Mouse (Mus musculus): ENCODE data around the gene Cipc. TPM values are rescaled to one million over a fixed set of nuclear protein-coding genes. Genes with fewer than 3 reads are reported as not detected.
A peak's percentile ranks its signal among the peaks of the same experiment; 100 is the strongest.

The Cipc gene
- total and polyA plus RNA-seq, 3 experiments: 42.7 to 89.5 (median 70.0) TPM

DNA sequence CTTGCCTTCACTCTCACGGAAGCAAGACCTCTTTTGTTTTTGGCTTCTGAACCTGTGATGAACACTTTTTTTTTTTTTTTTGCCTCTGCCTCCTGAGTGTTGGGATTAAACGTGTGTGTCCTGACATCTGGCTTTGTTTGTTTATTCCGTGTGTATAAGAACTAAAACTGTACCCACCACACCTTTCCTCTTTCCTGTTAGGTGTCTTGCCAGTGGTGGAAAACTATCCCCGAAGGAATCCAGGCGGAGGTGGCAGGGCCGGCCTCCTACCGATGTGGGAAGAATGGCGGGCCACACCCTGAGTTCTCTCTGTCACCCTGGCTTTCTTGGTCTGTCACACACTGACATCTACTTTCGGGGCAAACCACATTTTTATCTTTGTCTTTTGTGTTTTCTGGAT, 8.3 kb upstream of the Cipc start:
- TF ChIP-seq GATA1 (IDR thresholded peaks at IDR 0.05; ENCODE audit: borderline replicate concordance, low read length): no peak
- TF ChIP-seq TAL1 (conservative IDR thresholded peaks at IDR 0.05; ENCODE audit: low read depth, low read length): no peak
- TF ChIP-seq GATA2 (IDR thresholded peaks at IDR 0.05; ENCODE audit: borderline replicate concordance, low read depth, low read length): no peak
- no peak for TF ChIP-seq CTCF (IDR thresholded peaks at IDR 0.05; ENCODE audit: low read depth, low read length)
- TF ChIP-seq POLR2AphosphoS5 (IDR thresholded peaks at IDR 0.05; ENCODE audit: insufficient replicate concordance, low read depth, low read length): no peak
- H3K9me3 ChIP-seq (replicated peaks): no peaks in the 10 kb centered on the region
- no peak overlapping the region for H3K4me3 ChIP-seq (ENCODE audit: low read depth, low read length)
- DNase-seq (ENCODE audit: low spot score) (no peak), ATAC-seq (ENCODE audit: extremely low read depth, insufficient number of reproducible peaks, low FRiP score, poor library complexity, severe bottlenecking) (no peak)
- H3K4me1 ChIP-seq (ENCODE audit: insufficient read depth, low read depth, low read length): peaks cover 10% of the 10 kb centered on the region
- peaks cover 65% of the 10 kb centered on the region for H3K27me3 ChIP-seq (ENCODE audit: insufficient read depth, low read length)
- H3K36me3 ChIP-seq (replicated peaks): no peaks in the 10 kb centered on the region

DNA sequence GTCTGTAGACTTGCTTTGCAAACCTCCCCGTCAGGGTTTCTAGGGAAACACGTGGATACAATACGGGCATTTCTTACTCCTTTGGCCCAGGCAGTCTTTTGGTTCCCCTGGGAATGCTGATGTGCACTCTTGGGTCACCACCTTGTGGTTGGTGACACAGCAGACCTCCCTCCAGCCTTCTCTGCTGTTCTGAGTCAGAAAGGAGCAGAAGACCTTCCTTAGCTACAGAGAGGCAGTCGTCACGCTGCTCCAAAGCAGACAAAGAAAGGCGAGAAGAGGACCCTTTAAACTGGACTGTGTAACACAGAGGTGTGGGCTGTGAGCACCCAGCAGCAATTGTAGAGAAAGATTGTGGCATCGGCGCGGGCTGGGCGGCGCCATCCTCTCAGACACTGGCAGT, 5.7 kb upstream of the Cipc start:
- Histone ChIP-seq H3K36me3 (replicated peaks) (no peaks in the 10 kb centered on the region), H3K4me3 (ENCODE audit: low read depth, low read length) (no peak overlapping the region), H3K27me3 (ENCODE audit: insufficient read depth, low read length) (peaks cover 55% of the 10 kb centered on the region), H3K4me1 (ENCODE audit: insufficient read depth, low read depth, low read length) (peaks cover 27% of the 10 kb centered on the region), H3K9me3 (replicated peaks) (no peaks in the 10 kb centered on the region)
- ATAC-seq (ENCODE audit: extremely low read depth, insufficient number of reproducible peaks, low FRiP score, poor library complexity, severe bottlenecking): no peak
- DNase-seq (ENCODE audit: low spot score): no peak
- TF ChIP-seq GATA2 (IDR thresholded peaks at IDR 0.05; ENCODE audit: borderline replicate concordance, low read depth, low read length) (no peak), TAL1 (conservative IDR thresholded peaks at IDR 0.05; ENCODE audit: low read depth, low read length) (no peak), POLR2AphosphoS5 (IDR thresholded peaks at IDR 0.05; ENCODE audit: insufficient replicate concordance, low read depth, low read length) (no peak)

DNA sequence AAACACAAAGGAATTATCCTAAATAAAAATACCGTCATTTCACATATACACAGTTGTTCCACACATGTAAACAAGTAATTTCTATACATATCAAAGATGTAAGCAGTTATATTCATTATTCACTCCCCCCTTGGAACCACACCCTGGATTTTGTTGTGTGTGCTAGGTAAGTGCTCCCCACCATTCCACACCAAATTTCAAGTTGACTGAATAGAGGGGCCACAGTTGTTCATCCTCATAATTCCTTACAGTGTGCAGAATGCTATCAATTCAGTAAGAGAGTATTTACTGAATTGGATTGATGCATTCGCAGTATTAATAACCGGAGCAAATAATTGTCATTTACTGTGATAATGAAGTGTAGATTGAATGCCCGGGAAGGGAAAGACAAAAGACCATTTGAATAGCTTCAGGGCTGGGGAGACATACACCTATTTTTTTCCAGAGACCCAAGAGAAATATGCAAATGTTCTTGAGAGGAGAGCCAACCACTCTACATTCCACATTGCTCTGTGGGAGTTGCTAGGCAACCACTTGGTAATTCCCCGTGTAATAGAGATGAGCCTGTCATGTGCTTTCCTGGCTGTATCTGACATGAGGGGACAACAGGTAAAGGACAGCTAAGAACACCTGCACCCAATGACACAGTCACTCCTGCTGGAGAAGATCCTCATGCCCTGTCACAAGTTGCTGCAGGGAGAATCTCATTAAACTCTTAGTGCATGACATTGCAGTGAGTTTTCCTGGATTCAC, 4.9 kb upstream of the Cipc start:
- DNase-seq (ENCODE audit: low spot score) (no peak), ATAC-seq (ENCODE audit: extremely low read depth, insufficient number of reproducible peaks, low FRiP score, poor library complexity, severe bottlenecking) (no peak)
- Histone ChIP-seq H3K9me3 (replicated peaks) (no peaks in the 10 kb centered on the region), H3K27me3 (ENCODE audit: insufficient read depth, low read length) (peaks cover 50% of the 10 kb centered on the region), H3K36me3 (replicated peaks) (no peaks in the 10 kb centered on the region), H3K4me3 (ENCODE audit: low read depth, low read length) (no peak overlapping the region), H3K4me1 (ENCODE audit: insufficient read depth, low read depth, low read length) (peaks cover 31% of the 10 kb centered on the region)
- no peak for TF ChIP-seq POLR2AphosphoS5 (IDR thresholded peaks at IDR 0.05; ENCODE audit: insufficient replicate concordance, low read depth, low read length)
- TF ChIP-seq CTCF (IDR thresholded peaks at IDR 0.05; ENCODE audit: low read depth, low read length): no peak
- TF ChIP-seq GATA1 (IDR thresholded peaks at IDR 0.05; ENCODE audit: borderline replicate concordance, low read length): no peak
- TF ChIP-seq GATA2 (IDR thresholded peaks at IDR 0.05; ENCODE audit: borderline replicate concordance, low read depth, low read length): no peak
- no peak for TF ChIP-seq TAL1 (conservative IDR thresholded peaks at IDR 0.05; ENCODE audit: low read depth, low read length)

DNA sequence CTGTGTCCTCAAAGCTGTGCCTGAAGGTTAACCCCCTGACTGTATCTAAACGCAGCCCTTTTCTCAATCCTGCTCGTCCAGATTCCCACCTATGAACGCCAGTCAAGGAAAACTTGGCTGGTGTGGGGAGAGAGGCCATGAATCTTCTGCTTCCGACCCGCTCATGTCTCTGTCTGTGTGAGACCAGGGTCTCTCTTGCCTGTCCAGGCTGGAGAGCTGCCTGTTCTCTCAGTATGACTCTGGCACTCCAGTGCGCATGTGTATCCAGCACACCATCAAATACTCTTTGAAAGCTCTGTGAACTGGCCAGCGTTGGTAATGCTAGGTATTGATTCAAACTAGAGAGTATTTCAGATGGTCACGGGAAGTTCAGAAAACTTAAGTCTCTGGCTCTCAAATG, 3.4 kb upstream of the Cipc start:
- ATAC-seq (ENCODE audit: extremely low read depth, insufficient number of reproducible peaks, low FRiP score, poor library complexity, severe bottlenecking): no peak

DNA sequence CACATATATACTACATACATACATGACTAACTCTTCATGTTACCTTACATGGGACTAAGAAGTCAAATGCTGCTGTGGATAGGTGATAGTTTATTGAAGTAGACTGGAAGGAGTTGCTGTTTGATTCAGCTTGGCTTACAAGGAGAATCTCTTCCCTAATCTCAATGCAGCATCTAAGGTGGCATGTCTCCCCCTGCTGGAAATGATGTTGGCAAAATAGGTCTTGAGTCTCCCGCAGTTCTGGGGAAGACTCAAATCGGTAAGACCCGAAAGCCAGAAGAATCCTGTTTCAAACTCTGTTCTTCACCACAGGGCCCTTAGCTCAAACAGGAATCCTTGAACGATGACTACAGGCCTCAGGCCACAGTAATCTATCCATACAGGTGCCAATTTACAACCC, 1.7 kb upstream of the Cipc start:
- DNase-seq (ENCODE audit: low spot score): peak; percentile 51
- Histone ChIP-seq H3K9me3 (replicated peaks) (no peaks in the 10 kb centered on the region), H3K27me3 (ENCODE audit: insufficient read depth, low read length) (peaks cover 28% of the 10 kb centered on the region), H3K36me3 (replicated peaks) (peaks cover 7% of the 10 kb centered on the region), H3K4me3 (ENCODE audit: low read depth, low read length) (no peak overlapping the region), H3K4me1 (ENCODE audit: insufficient read depth, low read depth, low read length) (peaks cover 57% of the 10 kb centered on the region)
- no peak for ATAC-seq (ENCODE audit: extremely low read depth, insufficient number of reproducible peaks, low FRiP score, poor library complexity, severe bottlenecking)
- TF ChIP-seq GATA1 (IDR thresholded peaks at IDR 0.05; ENCODE audit: borderline replicate concordance, low read length) (no peak), TAL1 (conservative IDR thresholded peaks at IDR 0.05; ENCODE audit: low read depth, low read length) (no peak), POLR2AphosphoS5 (IDR thresholded peaks at IDR 0.05; ENCODE audit: insufficient replicate concordance, low read depth, low read length) (no peak), CTCF (IDR thresholded peaks at IDR 0.05; ENCODE audit: low read depth, low read length) (peak; percentile 24; the same call in 1 of the 2 replicates), GATA2 (IDR thresholded peaks at IDR 0.05; ENCODE audit: borderline replicate concordance, low read depth, low read length) (peak; percentile 96; the same call in 1 of the 2 replicates)

More for the DNA sequence above, 3.4 kb upstream of the Cipc start:
- no peak overlapping the region for H3K4me3 ChIP-seq (ENCODE audit: low read depth, low read length)
- no peaks in the 10 kb centered on the region for H3K36me3 ChIP-seq (replicated peaks)
- peaks cover 38% of the 10 kb centered on the region for H3K27me3 ChIP-seq (ENCODE audit: insufficient read depth, low read length)
- TF ChIP-seq CTCF (IDR thresholded peaks at IDR 0.05; ENCODE audit: low read depth, low read length): no peak
- TF ChIP-seq TAL1 (conservative IDR thresholded peaks at IDR 0.05; ENCODE audit: low read depth, low read length): no peak
- no peak for TF ChIP-seq GATA1 (IDR thresholded peaks at IDR 0.05; ENCODE audit: borderline replicate concordance, low read length)
- TF ChIP-seq POLR2AphosphoS5 (IDR thresholded peaks at IDR 0.05; ENCODE audit: insufficient replicate concordance, low read depth, low read length): no peak
- no peak for TF ChIP-seq GATA2 (IDR thresholded peaks at IDR 0.05; ENCODE audit: borderline replicate concordance, low read depth, low read length)
- no peak for DNase-seq (ENCODE audit: low spot score)
- peaks cover 41% of the 10 kb centered on the region for H3K4me1 ChIP-seq (ENCODE audit: insufficient read depth, low read depth, low read length)
- no peaks in the 10 kb centered on the region for H3K9me3 ChIP-seq (replicated peaks)

DNA sequence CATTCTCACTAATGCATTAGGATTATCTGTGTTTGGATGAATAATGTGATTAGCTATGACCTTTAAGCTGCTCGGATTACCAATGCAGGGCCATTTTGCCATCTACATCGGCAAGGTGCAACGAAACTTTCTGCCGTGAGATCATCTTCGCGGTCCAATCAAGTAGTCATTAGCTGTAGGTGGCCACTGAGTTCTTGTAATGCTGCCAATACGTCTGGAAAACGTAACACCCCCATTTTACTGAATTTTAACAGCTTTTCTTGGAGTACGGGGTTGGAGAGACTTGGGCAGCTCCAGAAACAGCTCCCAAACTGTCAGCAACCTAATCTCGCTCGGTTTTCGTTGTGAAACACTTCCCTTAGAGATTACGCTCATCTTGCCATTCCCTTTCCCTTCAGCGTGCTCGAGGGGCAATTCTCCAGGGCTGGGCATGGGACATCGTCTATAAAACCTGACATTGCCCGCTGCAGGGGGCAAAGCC, 502 bp upstream of the Cipc start:
- DNase-seq (ENCODE audit: low spot score) (peak; percentile 36), ATAC-seq (ENCODE audit: extremely low read depth, insufficient number of reproducible peaks, low FRiP score, poor library complexity, severe bottlenecking) (no peak)
- Histone ChIP-seq H3K4me1 (ENCODE audit: insufficient read depth, low read depth, low read length) (peaks cover 65% of the 10 kb centered on the region), H3K27me3 (ENCODE audit: insufficient read depth, low read length) (peaks cover 18% of the 10 kb centered on the region), H3K4me3 (ENCODE audit: low read depth, low read length) (peak overlapping the region; percentile 77), H3K9me3 (replicated peaks) (no peaks in the 10 kb centered on the region), H3K36me3 (replicated peaks) (peaks cover 13% of the 10 kb centered on the region)
- TF ChIP-seq POLR2AphosphoS5 (IDR thresholded peaks at IDR 0.05; ENCODE audit: insufficient replicate concordance, low read depth, low read length) (0 out of 2 replicates have a peak, but pooled peaks have one; percentile 35), CTCF (IDR thresholded peaks at IDR 0.05; ENCODE audit: low read depth, low read length) (no peak), GATA1 (IDR thresholded peaks at IDR 0.05; ENCODE audit: borderline replicate concordance, low read length) (no peak), GATA2 (IDR thresholded peaks at IDR 0.05; ENCODE audit: borderline replicate concordance, low read depth, low read length) (no peak), TAL1 (conservative IDR thresholded peaks at IDR 0.05; ENCODE audit: low read depth, low read length) (no peak)
